Mouse (Mus musculus) spleen, adult 2 months (tissue): ENCODE measurements at regions not wholly inside any gene's neighbourhood (a gene's known extent, or its start where the extent isn't known, plus 50 kb on each side); places are given as distances from the start of the nearest gene placed in this dataset.
"Not testable (repeated sequence)": the region's sequence is repeated elsewhere in the genome, so short reads cannot be mapped to it uniquely, and the experiment has no call there.

Source experiments
- DNase-seq, 2 experiments: peaks; one replicate each; pipeline versions ENCODE4 v3.0.0 to v3.0.0-alpha.2; 2012 to 2021; ENCODE audit warnings: low spot score in 2 of 2, low read depth in 1 of 2
- H3K27ac ChIP-seq: fragments of 200-500 bp; 2 replicates; pipeline ENCODE4 v1.5.1; 2012; ENCODE audit warnings: low read length, inconsistent platforms; ENCODE audit not compliant: insufficient read depth
- H3K27me3 ChIP-seq: fragments of 200-500 bp; 2 replicates; pipeline ENCODE4 v1.6.1; 2012; ENCODE audit warnings: mild to moderate bottlenecking, moderate library complexity, low read length, inconsistent platforms; ENCODE audit not compliant: control insufficient read depth, insufficient read depth
- H3K36me3 ChIP-seq: fragments of 200-500 bp; 2 replicates; pipeline ENCODE4 v1.6.1; 2012; ENCODE audit warnings: mild to moderate bottlenecking, low read length, inconsistent platforms; ENCODE audit not compliant: control insufficient read depth, insufficient read depth
- H3K4me1 ChIP-seq: fragments of 200-500 bp; 2 replicates; pipeline ENCODE4 v1.6.1; 2011; ENCODE audit warnings: inconsistent platforms; ENCODE audit not compliant: control insufficient read depth, insufficient read depth, insufficient read length
- H3K4me3 ChIP-seq: fragments of 200-500 bp; 2 replicates; pipeline ENCODE4 v1.5.1; 2011; ENCODE audit warnings: mild to moderate bottlenecking, inconsistent platforms; ENCODE audit not compliant: insufficient read depth, insufficient read length; ENCODE audit errors: extremely low read depth
- CTCF ChIP-seq: fragments of 200-500 bp; IDR thresholded peaks from 2 replicates; pipeline ENCODE4 v1.5.1; 2011; ENCODE audit warnings: mild to moderate bottlenecking, inconsistent platforms; ENCODE audit not compliant: insufficient read depth, insufficient read length, insufficient replicate concordance; ENCODE audit errors: extremely low read depth
- POLR2A ChIP-seq: fragments of 200-500 bp; IDR thresholded peaks from 2 replicates; pipeline ENCODE4 v1.6.1; 2011; ENCODE audit warnings: low read depth, low read length, inconsistent platforms
- WGBS: fragments of 180-500 bp; shearing (Covaris S2); methylation state at CpG from one replicate; pipeline ENCODE4 v1.1.7; 2018; 5-methylcytosine and 5-hydroxymethylcytosine counted together

GRCm38 (mm10) chr2:84065749-84066148, 75.4 kb downstream of the Gm13691 start:
- WGBS, result 92% methylated on average over 2 of the region's 2 CpGs
- no peaks in the 10 kb centered on the region for H3K27me3 ChIP-seq
- H3K36me3 ChIP-seq, result no peaks in the 10 kb centered on the region
- no peak overlapping the region for H3K4me3 ChIP-seq
- no peaks in the 10 kb centered on the region for H3K4me1 ChIP-seq
- no peak overlapping the region for H3K27ac ChIP-seq
- TF ChIP-seq POLR2A, result no peak
- no peak for TF ChIP-seq CTCF
- DNase-seq, result no peak

- 90% methylated on average over 3 of the region's 3 CpGs for whole genome bisulfite sequencing
- TF ChIP-seq CTCF (no peak), POLR2A (no peak)
- no peak overlapping the region for H3K4me3 ChIP-seq
- no peaks in the 10 kb centered on the region for H3K36me3 ChIP-seq
- no peaks in the 10 kb centered on the region for H3K27me3 ChIP-seq
- DNase-seq, result no peak
- no peak overlapping the region for H3K27ac ChIP-seq
- no peaks in the 10 kb centered on the region for H3K4me1 ChIP-seq
Measured at GRCm38 (mm10) chr2:84066151-84066693, 75.9 kb downstream of the Gm13691 start.

GRCm38 (mm10) chr2:84066785-84067526, 76.6 kb downstream of the Gm13691 start:
- H3K4me1 ChIP-seq, result no peaks in the 10 kb centered on the region

GRCm38 (mm10) chr2:84068617-84069016, 78.3 kb downstream of the Gm13691 start:
- no peak for TF ChIP-seq CTCF
- DNase-seq, result no peak

More at GRCm38 (mm10) chr2:84066785-84067526, 76.6 kb downstream of the Gm13691 start:
- H3K4me3 ChIP-seq, result no peak overlapping the region
- no peaks in the 10 kb centered on the region for H3K36me3 ChIP-seq
- TF ChIP-seq CTCF (no peak), POLR2A (no peak)
- no peak for DNase-seq
- WGBS, result 77% methylated on average over 6 of the region's 6 CpGs
- no peaks in the 10 kb centered on the region for H3K27me3 ChIP-seq
- H3K27ac ChIP-seq, result no peak overlapping the region

GRCm38 (mm10) chr2:84069411-84069810, 79.1 kb downstream of the Gm13691 start:
- DNase-seq, H3K36me3 ChIP-seq, H3K27ac ChIP-seq, H3K4me1 ChIP-seq, H3K4me3 ChIP-seq, H3K27me3 ChIP-seq: not testable (repeated sequence)
- 88% methylated on average over 1 of the region's 1 CpGs for WGBS

More at GRCm38 (mm10) chr2:84068617-84069016, 78.3 kb downstream of the Gm13691 start:
- no peak overlapping the region for H3K27ac ChIP-seq
- H3K27me3 ChIP-seq, result no peaks in the 10 kb centered on the region
- H3K4me1 ChIP-seq, result no peaks in the 10 kb centered on the region
- H3K4me3 ChIP-seq, result no peak overlapping the region
- H3K36me3 ChIP-seq, result no peaks in the 10 kb centered on the region
- WGBS, result 95% methylated on average over 4 of the region's 4 CpGs

GRCm38 (mm10) chr2:84072881-84073583, 82.7 kb downstream of the Gm13691 start:
- no peak overlapping the region for H3K27ac ChIP-seq
- 79% methylated on average over 8 of the region's 8 CpGs for WGBS

GRCm38 (mm10) chr2:84075944-84076343, 85.6 kb downstream of the Gm13691 start:
- WGBS, result 74% methylated on average over 3 of the region's 3 CpGs

More at GRCm38 (mm10) chr2:84072881-84073583, 82.7 kb downstream of the Gm13691 start:
- H3K36me3 ChIP-seq, result no peaks in the 10 kb centered on the region
- H3K27me3 ChIP-seq, result no peaks in the 10 kb centered on the region
- no peak for TF ChIP-seq CTCF
- no peak for TF ChIP-seq POLR2A
- no peaks in the 10 kb centered on the region for H3K4me1 ChIP-seq
- H3K4me3 ChIP-seq, result no peak overlapping the region
- DNase-seq, result no peak

More at GRCm38 (mm10) chr2:84075944-84076343, 85.6 kb downstream of the Gm13691 start:
- Histone ChIP-seq H3K27me3 (no peaks in the 10 kb centered on the region), H3K4me3 (no peak overlapping the region), H3K36me3 (no peaks in the 10 kb centered on the region), H3K27ac (no peak overlapping the region), H3K4me1 (no peaks in the 10 kb centered on the region)
- TF ChIP-seq POLR2A (no peak), CTCF (no peak)
- no peak for DNase-seq
